Mouse (Mus musculus) embryonic facial prominence, embryonic 11.5 days (tissue): ENCODE measurements around the gene Lsr. TPM values are rescaled to one million over a fixed set of nuclear protein-coding genes. Genes with fewer than 3 reads are reported as not detected.
"Not testable (repeated sequence)": the region's sequence is repeated elsewhere in the genome, so short reads cannot be mapped to it uniquely, and the experiment has no call there.

Experiments
- ATAC-seq: fragments of 200-750 bp; cut with Nextera tagmentation; replicated peaks from 2 replicates; pipeline ENCODE4 v1.8.0; 2017; ENCODE audit warnings: low read depth; ENCODE audit not compliant: insufficient number of reproducible peaks, low FRiP score, low TSS enrichment
- DNase-seq: peaks from one replicate; pipeline ENCODE4 v3.0.0-alpha.2; 2015; ENCODE audit warnings: low spot score
- H3K27ac ChIP-seq: fragments of 300-500 bp; sonication (generic); replicated peaks from 2 replicates; pipeline ENCODE4 v1.5.1; 2014; ENCODE audit warnings: mild to moderate bottlenecking, low read depth, low read length, control low read depth
- H3K27me3 ChIP-seq: fragments of 300-500 bp; sonication (generic); 2 replicates; pipeline ENCODE4 v1.6.1; 2014; ENCODE audit warnings: mild to moderate bottlenecking, low read length, moderate library complexity, mixed read lengths; ENCODE audit not compliant: control insufficient read depth, insufficient read depth
- H3K36me3 ChIP-seq: fragments of 300-500 bp; sonication (generic); replicated peaks from 2 replicates; pipeline ENCODE4 v1.6.1; 2014; ENCODE audit warnings: low read depth, mild to moderate bottlenecking, low read length, moderate library complexity, mixed read lengths; ENCODE audit not compliant: control insufficient read depth, insufficient read depth
- H3K4me1 ChIP-seq: fragments of 300-500 bp; sonication (generic); 2 replicates; pipeline ENCODE4 v1.6.1; 2014; ENCODE audit warnings: low read length, mixed read lengths; ENCODE audit not compliant: control insufficient read depth, insufficient read depth
- H3K4me2 ChIP-seq: fragments of 300-500 bp; sonication (generic); 2 replicates; pipeline ENCODE4 v1.6.1; 2014; ENCODE audit warnings: low read depth, mild to moderate bottlenecking, control low read depth, low read length, moderate library complexity
- H3K4me3 ChIP-seq: fragments of 300-500 bp; sonication (generic); 2 replicates; pipeline ENCODE4 v1.5.1; 2014; ENCODE audit warnings: low read depth, low read length, control low read depth
- H3K9ac ChIP-seq: fragments of 300-500 bp; sonication (generic); replicated peaks from 2 replicates; pipeline ENCODE4 v1.6.1; 2014; ENCODE audit warnings: mild to moderate bottlenecking, control low read depth, low read length
- H3K9me3 ChIP-seq: fragments of 300-500 bp; sonication (generic); replicated peaks from 2 replicates; pipeline ENCODE4 v1.6.1; 2016; ENCODE audit warnings: mild to moderate bottlenecking, low read length, inconsistent platforms, mixed read lengths; ENCODE audit not compliant: control insufficient read depth
- WGBS: fragments of 180-500 bp; shearing (Covaris S2); extraction: QIAGEN DNeasy Blood & Tissue Kit; methylation state at CpG from one replicate; pipeline ENCODE4 v1.1.7; 2014; 5-methylcytosine and 5-hydroxymethylcytosine counted together
- polyA plus RNA-seq: library from polyadenylated mRNA; unstranded; fragments of >200 nt; fragmentation: Nextera tagmentation; extraction: Ambion mirVana; gene quantifications from 2 replicates; pipeline ENCODE4 v1.2.1, GENCODE M21; 2014

The Lsr gene
- polyA plus RNA-seq, 1 experiment from 2014 or later, result 18.9 TPM

- Histone ChIP-seq H3K9ac (no peak overlapping the region), H3K4me2 (peak overlapping the region; percentile 89; the same call in 1 of the 2 replicates), H3K36me3 (peaks cover 9% of the 10 kb centered on the region), H3K27me3 (no peaks in the 10 kb centered on the region), H3K4me1 (no peaks in the 10 kb centered on the region), H3K4me3 (peak overlapping the region; percentile 97), H3K27ac (no peak overlapping the region), H3K9me3 (no peaks in the 10 kb centered on the region)
- ATAC-seq, result no peak
- no peak for DNase-seq
- WGBS, result 88% methylated on average over 12 of the region's 12 CpGs
Measured at GRCm38 (mm10) chr7:30954971-30955520, 18.2 kb downstream of the Lsr start.

- 88% methylated on average over 3 of the region's 3 CpGs for WGBS
- no peaks in the 10 kb centered on the region for H3K4me1 ChIP-seq
- no peak overlapping the region for H3K4me2 ChIP-seq
- no peak for DNase-seq
- H3K4me3 ChIP-seq, result no peak overlapping the region
- H3K27me3 ChIP-seq, result no peaks in the 10 kb centered on the region
- H3K9ac ChIP-seq, result no peak overlapping the region
- H3K9me3 ChIP-seq, result no peaks in the 10 kb centered on the region
- H3K27ac ChIP-seq, result no peak overlapping the region
- peaks cover 9% of the 10 kb centered on the region for H3K36me3 ChIP-seq
- ATAC-seq, result no peak
Measured at GRCm38 (mm10) chr7:30954036-30954435, 19.2 kb downstream of the Lsr start.

GRCm38 (mm10) chr7:30953459-30953858 lies 19.8 kb downstream of the Lsr start:
- no peaks in the 10 kb centered on the region for H3K9me3 ChIP-seq
- no peak for ATAC-seq
- no peak overlapping the region for H3K4me2 ChIP-seq
- peaks cover 9% of the 10 kb centered on the region for H3K36me3 ChIP-seq
- no peak for DNase-seq
- 87% methylated on average over 6 of the region's 6 CpGs for whole genome bisulfite sequencing
- no peak overlapping the region for H3K4me3 ChIP-seq
- no peak overlapping the region for H3K9ac ChIP-seq
- H3K27me3 ChIP-seq, result no peaks in the 10 kb centered on the region
- no peak overlapping the region for H3K27ac ChIP-seq
- no peaks in the 10 kb centered on the region for H3K4me1 ChIP-seq

GRCm38 (mm10) chr7:30952441-30953265 lies 20.6 kb downstream of the Lsr start:
- H3K9me3 ChIP-seq, result no peaks in the 10 kb centered on the region
- H3K36me3 ChIP-seq, result peaks cover 9% of the 10 kb centered on the region
- H3K27me3 ChIP-seq, result no peaks in the 10 kb centered on the region
- no peaks in the 10 kb centered on the region for H3K4me1 ChIP-seq
- no peak overlapping the region for H3K4me2 ChIP-seq
- ATAC-seq (no peak), DNase-seq (no peak)
- 89% methylated on average over 16 of the region's 16 CpGs for WGBS
- H3K27ac ChIP-seq, result no peak overlapping the region
- H3K4me3 ChIP-seq, result no peak overlapping the region
- no peak overlapping the region for H3K9ac ChIP-seq

- H3K4me3 ChIP-seq, ATAC-seq, H3K9me3 ChIP-seq, H3K4me2 ChIP-seq, H3K27me3 ChIP-seq, H3K27ac ChIP-seq, H3K9ac ChIP-seq, H3K36me3 ChIP-seq, DNase-seq, H3K4me1 ChIP-seq: not testable (repeated sequence)
- 87% methylated on average over 3 of the region's 3 CpGs for WGBS
Measured at GRCm38 (mm10) chr7:30949902-30950301, 23.4 kb downstream of the Lsr start.

GRCm38 (mm10) chr7:30945876-30946275 lies 27.4 kb downstream of the Lsr start:
- Histone ChIP-seq H3K4me1 (no peaks in the 10 kb centered on the region), H3K27ac (no peak overlapping the region), H3K9me3 (no peaks in the 10 kb centered on the region), H3K4me3 (no peak overlapping the region), H3K4me2 (no peak overlapping the region), H3K27me3 (no peaks in the 10 kb centered on the region), H3K36me3 (no peaks in the 10 kb centered on the region; the same call in 1 of the 2 replicates), H3K9ac (no peak overlapping the region)
- no peak for ATAC-seq
- DNase-seq, result no peak
- 96% methylated on average over 7 of the region's 7 CpGs for WGBS

GRCm38 (mm10) chr7:30945466-30945865 lies 27.8 kb downstream of the Lsr start:
- H3K27me3 ChIP-seq, H3K36me3 ChIP-seq, H3K4me1 ChIP-seq, H3K27ac ChIP-seq, H3K4me3 ChIP-seq, ATAC-seq, H3K9ac ChIP-seq, DNase-seq, H3K4me2 ChIP-seq, H3K9me3 ChIP-seq: not testable (repeated sequence)
- WGBS, result 94% methylated on average over 7 of the region's 7 CpGs

GRCm38 (mm10) chr7:30944706-30945105 lies 28.6 kb downstream of the Lsr start:
- ATAC-seq, H3K36me3 ChIP-seq, H3K4me1 ChIP-seq, H3K4me3 ChIP-seq, DNase-seq, H3K27ac ChIP-seq, H3K4me2 ChIP-seq, H3K9me3 ChIP-seq, H3K27me3 ChIP-seq, H3K9ac ChIP-seq: not testable (repeated sequence)
- 83% methylated on average over 2 of the region's 2 CpGs for WGBS
